Mouse (Mus musculus): ENCODE measurements around the gene Scn5a.

Scn5a gene

DNA sequence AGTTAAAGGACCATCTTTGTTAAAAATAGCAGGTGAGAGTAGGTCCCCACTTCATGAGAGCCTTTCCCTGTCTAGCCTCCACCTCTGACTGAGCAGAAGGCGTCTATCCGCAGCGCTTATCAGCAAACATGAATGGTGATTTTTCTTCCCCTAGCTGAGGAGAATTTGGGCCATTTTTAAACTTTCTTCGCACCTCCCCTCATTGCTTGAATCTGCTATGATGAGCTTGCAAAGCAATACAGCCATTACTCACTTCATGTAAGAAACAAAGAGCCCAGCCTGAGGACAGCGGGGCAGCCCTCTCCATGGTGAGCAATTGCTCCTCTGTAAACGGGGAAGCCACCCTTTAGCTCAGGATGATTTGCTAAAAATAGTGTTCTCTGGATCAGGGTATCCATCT, 14.0 kb downstream of the Scn5a start:
- no peak for DNase-seq (ENCODE audit: low spot score)

DNA sequence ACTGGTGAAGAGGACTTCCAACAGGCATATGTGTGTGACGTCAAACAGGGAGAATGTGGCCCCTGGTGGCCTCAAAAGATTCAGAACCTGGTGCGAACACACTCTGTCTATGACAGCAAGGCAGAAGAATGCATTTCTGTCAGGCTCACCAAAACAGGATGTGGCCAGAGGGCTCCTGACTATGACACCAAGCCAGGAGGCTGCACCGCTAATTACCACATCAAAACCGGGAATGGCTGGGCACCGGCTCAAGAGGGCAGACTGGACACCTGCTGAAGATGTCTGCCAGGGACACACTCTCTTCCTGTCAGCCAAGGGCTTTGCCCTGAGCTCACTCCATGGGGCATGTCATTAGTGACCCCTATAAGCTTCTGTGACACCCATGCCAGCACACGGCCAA, 15.2 kb downstream of the Scn5a start:
- no peak for DNase-seq (ENCODE audit: low spot score)

DNA sequence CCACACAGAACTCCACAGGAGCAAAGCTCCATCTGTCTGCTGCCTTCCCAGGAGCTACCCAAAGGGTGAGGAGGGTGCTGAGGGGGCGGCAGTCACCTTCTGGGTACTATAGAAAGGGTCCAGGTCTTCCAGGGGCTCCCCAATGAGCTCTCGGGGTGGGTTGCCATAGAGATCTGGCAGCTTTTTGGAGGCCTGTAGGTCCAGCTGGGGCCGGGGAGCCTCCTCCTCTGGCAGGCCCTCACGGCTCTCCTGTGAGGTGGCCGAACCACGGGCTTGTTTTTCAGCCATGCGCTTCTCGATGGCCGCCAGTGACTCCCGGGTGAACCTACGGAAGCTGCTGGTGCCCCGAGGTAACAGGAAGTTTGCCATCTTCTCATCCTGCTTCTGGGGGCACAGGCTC, 16.6 kb downstream of the Scn5a start:
- no peak for DNase-seq (ENCODE audit: low spot score)

DNA sequence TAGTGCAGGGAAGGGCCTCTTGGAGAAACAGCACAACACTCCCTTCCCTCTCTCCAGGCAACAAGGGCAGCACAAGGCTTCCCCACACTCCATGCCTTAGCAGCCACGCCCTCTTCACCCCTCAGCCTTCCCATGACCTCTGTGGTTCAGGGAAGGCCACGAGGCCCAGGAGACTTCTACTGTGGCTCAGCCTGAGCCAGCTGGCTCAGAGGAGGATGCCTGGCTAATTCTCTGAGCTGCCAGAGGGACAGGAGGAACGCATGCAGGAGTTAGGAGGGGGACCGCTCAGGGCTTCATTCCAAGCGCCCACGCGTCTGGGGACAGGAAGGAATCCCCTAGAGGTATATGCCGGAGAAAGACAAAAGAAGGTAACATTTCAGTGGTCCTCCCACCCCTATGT, 17.1 kb downstream of the Scn5a start:
- no peak for DNase-seq (ENCODE audit: low spot score)

DNA sequence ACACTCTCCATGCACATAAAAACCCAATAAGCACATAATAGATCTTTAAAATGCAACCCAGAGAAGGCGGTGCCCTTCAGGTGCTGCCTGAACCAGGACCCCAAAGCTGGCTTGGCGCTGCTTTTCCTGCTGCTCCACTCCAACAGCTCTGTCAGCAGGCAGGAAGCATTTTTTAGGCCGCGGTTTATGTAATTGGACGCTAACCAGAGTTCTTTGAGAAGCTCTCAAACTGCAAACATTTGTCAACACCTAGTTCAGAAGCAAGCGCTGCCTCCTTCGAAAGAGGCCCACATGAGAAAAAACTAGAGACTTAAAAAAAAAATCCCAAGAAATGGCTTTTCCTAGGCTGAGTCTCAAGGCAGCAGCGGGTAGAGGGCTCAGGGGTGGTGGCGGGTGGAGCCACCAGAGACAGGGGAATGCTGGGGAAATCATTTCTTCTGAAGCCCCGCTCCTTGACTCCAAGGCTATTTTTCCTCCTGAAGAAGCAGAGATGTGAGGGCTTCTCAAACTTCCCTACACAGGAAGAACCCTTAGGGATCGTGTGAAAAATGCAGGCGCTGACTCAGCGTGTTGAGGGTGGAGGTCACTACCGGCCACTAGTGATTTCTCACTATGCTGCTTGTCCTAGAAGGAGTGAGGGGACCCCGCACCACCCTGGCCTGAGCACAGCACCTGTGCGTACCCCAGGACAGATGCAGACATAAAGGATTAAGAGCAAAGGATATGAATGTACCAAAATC, 19.1 kb downstream of the Scn5a start:
- no peak for DNase-seq (ENCODE audit: low spot score)

DNA sequence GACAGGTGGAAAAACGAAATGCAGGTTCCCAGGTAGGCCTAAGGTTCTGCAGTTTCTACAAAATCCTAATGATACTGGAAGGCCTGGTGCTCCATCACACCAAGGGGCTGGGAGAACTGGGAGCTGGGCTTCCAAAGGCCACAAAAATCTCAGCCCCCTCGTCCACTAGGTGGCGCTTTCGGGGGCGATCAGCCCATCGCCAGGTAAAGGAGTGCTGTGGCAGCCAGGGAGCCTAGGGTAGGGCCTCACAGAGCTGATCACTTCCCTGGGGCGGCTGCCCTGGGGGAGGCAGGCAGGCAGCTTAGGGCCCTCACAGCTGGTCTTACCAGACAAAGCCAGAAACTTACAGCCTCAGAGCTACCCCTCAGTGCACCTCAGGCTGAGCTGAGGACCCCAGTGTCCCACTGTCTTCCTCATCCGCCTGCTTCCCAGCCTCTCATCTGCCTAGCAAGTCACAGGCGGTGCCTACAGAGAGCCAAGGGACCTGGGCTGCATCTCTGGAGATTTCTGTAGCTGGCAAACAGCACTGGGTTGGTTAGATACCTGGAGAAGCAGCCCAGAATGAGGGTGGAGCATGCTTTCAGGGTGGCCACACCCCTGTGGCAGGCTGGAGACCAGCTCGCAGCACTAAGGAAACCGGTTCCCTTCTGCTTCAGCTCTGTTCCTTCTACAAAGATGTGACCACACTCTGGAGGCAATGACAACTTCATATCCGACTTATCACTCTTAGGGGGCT, 20.5 kb downstream of the Scn5a start:
- DNase-seq (ENCODE audit: low spot score): peak; percentile 28

DNA sequence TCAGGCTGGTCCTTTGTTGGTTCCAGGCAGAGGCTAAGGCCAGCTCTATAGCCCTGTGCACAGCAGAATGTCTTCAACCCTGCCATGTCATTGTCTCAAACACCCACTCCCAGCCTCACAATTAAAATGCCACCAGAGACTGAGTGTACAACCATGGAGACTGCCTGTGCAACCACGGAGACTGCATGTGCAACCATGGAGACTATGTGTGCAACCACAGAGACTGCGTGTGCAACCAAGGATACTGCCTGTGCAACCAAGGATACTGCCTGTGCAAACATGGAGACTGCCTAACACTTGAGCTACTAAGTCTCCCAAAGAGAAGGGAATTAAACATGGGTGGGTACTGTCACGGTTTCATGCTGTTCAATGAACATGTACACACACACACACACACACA, 22.8 kb downstream of the Scn5a start:
- DNase-seq (ENCODE audit: low spot score): no peak

DNA sequence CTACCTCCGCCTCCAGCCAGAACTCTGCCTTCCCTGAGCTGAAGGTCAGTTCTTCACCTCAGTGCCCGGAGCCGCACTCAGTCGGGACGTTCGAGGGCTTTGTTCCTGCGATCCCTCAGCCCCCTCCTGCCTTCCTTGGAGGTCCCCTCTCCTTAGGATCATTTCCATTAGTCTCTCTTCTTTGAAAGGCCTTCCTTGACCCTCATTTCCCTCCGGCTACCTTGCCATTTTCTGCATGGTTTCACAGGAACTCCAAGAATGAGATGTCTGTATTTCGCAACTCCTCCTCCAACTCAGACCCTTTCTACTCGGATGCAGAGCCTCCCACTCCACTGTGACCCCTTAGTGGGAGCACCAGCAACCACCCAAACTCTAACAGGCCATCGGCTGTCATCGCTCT, 31.3 kb downstream of the Scn5a start:
- DNase-seq (ENCODE audit: low spot score): no peak

DNA sequence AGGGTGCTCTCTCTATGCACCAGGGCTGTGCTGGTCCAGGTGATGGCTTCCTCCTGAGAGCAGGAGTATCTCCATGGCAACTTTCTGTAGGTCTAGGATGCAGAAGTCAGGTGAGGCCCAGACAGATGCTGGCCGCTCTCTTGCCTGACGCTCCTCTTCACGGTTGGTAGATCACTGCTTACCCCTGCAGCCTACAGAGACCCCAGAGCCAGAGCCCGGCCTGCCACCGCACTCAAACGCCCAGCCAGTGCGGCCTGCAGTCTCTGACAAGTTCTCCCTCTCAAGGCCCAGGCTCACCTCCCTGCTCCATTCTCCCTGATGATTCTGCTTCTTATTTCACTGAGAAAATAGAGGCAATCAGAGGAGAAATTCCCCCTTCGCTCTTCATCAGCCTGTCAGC, 31.7 kb downstream of the Scn5a start:
- no peak for DNase-seq (ENCODE audit: low spot score)

DNA sequence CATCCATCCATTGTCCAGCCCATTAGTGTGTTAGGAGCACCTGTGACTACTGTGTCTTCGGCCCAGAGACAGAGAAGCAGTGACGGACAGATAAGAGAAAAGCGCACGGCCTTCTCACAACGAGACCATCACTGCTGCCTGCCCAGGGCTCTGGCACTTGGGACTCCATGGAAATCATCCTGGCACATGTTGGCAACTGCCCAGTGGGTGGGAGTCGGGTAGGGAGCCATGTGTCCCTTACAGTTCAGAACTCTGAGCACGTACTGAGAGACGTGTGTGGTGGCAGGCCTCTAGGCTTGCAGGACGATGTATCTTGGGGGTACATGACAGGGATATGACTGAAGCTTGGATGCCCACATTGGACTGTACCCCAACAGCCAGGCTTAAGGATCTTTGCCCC, 38.1 kb downstream of the Scn5a start:
- no peak for DNase-seq (ENCODE audit: low spot score)

DNA sequence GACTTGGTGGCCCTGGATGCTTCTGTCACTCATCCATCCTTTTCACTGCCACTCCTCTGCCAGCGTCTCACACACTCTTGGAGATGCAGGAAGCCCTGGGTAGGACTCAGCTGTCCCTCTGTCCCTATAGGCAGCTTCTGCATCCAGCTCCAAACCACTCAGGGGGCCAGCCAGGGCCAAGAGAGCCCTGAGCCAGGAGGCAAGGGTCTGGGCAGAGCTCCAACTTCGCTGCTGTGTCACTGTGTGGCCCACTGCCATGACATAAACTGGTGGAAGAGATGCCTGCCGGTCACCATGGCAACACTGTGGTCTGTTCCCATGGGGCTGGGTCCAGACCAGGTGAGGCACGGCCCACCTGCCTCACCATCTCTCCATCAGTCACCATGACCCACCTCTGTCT, 41.0 kb downstream of the Scn5a start:
- no peak for DNase-seq (ENCODE audit: low spot score)

DNA sequence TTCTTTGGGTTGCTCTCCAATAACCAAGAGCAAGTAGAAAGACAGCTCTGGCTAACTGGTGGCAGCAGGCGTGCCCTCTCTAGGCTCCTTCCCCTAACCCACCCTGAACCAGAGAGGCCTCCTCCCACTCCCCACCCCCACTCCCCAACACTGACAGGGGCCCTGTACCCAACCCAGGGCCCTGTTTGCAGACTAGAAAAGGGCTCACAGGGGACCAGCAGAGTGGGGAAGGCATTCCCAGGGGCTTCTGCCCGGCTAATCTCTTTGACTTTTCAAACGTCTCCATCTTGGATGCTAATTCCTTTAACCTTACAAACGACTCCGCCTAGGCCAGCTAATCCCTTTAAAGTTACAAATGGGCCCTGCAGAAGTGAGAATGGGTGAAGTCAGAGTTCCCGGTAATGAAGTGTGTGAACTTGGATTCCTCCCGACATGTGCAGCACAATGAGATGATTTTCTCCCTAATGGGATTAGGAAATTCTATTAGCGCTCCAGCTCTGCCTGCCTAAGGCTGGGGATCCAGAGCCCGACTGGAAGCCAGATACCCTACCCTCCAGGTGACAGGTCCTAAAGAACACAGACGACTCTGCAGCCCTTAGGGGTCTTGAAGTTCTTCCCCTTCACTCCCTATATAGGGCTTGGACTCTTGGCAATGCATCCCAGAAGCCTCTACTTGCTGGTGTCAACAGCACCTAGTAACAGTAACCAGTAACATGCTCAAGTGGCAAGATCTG, 47.0 kb downstream of the Scn5a start:
- no peak for DNase-seq (ENCODE audit: low spot score)

DNA sequence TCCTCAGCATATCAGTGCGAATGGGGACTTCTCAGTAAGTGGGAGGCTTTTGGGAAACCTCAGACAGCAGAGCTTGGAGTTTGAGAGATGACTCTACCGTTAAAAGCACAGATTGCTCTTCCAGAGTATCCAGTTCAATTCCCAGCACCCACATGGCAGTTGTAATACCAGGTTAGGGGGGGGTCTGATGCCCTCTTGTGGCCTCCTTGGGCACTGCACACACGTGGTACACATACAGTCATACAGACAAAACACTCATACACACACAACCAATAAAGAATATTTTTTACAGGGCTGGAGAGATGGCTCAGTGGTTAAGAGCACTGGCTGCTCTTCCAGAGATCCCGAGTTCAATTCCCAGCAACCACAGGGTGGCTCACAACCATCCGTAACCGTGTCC, 54.3 kb downstream of the Scn5a start:
- no peak for DNase-seq (ENCODE audit: low spot score)

DNA sequence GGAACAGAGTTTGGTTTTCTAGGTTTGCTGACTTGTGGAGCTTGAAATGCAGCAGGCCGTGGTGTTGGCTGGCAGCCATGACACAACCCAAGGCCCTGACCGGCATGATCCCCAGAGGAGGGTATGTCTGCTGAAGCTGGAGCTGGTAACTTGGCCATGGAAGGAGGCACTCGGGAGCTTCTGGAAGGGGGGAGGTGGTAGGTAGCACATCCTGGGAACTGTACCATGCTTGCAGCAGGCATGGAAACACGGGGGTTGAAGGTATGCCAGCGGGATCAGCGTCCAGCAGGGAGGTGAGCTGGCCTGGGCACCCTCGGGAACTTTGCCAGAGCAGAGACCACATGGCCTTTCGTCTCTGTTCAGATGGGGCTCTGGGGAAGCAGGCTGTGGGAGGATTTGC, 55.5 kb downstream of the Scn5a start:
- peak; percentile 7 for DNase-seq (ENCODE audit: low spot score)

DNA sequence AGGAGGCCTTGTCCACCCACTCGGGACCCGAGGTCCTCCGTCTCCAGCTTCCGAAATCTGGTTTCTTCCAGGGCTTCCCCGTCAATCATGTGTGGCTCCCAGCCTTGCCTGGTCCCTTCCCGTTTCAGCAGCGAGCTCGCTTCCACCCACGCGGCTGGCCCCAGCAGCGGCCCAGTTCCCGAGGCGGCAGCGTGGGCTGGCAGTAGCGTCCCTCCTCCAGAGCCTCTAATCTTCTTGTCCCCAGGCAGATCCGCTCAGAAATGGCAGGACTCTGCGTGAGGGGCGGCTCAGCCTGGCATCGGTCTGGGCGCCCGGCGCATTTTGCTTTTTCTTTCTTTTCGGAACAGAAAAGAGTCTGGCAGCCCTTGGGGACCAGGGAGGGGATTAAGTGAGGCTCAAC, 59.7 kb downstream of the Scn5a start:
- DNase-seq (ENCODE audit: low spot score): no peak

DNA sequence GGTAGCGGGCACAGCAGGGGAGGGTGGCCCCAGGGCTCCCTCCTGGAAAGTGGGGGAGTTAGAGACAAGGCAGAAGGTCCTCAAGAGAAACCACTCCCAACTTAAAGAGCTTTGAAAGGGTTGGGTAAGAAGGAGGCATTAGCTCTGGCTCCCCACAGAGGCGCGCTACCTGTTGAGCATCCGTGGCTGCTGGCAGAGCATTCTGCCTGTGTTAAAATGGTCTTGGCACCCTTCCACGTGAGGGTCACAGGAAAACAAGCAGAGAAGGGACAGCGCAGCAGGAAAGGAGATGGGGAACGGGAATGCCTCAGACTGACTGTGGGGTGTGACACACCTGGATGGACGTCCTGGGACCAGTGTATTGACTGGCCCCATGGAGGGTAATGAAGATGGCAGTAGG, 60.6 kb downstream of the Scn5a start:
- DNase-seq (ENCODE audit: low spot score): no peak

DNA sequence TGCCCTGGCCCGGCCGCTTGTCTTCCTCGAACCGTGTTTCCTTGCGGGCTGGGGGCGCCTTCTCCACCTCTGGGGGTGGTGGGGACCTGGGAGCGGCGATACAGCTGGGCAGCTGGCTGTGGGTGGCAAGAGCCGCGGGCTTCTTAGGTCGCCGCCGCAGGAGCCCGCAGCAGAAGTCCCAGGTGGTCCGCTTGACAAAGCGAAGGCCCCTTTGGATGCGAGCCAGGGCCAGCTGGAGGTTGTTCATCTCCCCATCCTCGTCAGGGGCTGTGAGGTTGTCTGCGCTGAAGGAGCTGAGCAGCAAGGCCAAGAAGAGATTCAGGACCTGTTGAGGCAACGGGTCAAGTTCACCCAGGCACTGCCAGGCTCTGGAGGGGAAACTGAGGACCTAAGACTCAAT, 61.3 kb downstream of the Scn5a start:
- no peak for DNase-seq (ENCODE audit: low spot score)

DNA sequence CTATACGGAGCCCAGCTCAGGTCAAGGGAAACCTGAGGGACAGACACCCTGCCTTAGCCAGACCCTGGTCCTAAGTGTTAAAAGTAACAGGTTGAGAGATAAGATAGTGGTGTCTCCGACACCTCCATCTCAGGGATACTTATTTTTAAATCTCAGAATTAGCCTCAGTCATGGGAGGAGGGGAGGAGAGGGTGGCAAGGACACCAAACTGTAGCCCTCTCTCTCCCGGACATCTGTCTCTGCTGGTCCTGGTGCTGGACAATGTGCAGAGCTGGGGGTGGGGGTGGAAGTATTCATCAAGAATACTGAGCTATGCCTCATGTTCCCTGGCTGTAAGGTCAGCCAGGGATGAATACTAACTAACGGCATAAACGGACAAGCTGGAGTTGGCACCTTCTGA, 62.0 kb downstream of the Scn5a start:
- no peak for DNase-seq (ENCODE audit: low spot score)

DNA sequence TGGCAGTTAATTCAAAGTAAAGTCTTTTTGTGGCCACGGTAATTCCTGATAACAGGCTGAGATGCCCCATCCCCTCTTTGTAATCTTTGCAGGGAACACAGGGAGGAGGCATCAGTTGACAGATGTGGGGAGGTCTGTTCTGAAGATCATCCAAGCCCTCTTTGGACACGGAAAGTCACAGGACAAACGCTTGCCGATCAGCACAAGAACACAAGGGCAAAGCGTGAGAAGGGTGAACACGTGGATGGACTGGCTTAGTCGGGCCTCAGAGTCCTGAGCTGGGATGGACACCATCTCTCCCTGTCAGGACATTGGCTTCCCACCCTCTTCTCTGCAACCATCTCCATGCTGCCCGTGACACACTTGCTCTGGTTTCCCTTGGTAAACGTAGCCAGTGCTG, 63.4 kb downstream of the Scn5a start:
- DNase-seq (ENCODE audit: low spot score): no peak

DNA sequence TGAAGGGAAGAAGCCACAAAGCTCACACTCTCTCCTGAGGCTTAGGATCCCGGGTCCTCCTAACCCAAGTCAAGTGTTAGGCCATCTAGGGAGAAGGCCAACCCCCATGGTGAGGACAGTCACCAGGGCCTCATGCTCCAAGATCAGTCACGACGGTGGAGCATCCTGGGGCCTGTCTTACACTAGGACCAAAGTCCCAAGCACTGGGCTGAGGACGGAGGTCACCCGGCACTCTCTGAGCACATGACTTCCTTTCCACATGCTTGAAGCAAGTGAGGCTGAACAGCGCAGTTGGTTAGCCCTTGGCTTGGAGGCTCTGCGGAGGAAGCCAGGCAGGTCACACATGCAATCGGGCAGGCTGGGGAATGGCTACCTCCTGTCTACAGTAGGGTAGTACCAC, 63.8 kb downstream of the Scn5a start:
- DNase-seq (ENCODE audit: low spot score): no peak

DNA sequence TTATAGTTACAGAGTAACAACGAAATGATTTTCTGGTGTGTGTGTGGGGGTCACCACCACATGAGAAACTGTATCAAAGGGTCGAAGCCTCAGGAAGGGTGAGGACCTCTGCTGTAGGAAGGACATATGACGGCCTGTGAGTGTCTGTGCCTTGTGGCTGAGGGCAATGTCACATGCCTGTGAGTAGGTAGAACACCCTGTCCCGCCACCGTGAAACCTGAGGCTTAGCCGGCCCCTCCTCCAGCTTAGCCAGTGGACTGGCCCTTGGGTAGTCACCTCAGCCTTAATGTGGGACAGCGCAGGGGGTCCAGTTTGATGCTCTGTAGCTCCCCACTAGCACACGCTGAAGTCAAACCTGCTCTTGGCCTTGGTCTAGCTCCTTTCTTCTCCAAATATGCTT, 65.0 kb downstream of the Scn5a start:
- DNase-seq (ENCODE audit: low spot score): no peak

DNA sequence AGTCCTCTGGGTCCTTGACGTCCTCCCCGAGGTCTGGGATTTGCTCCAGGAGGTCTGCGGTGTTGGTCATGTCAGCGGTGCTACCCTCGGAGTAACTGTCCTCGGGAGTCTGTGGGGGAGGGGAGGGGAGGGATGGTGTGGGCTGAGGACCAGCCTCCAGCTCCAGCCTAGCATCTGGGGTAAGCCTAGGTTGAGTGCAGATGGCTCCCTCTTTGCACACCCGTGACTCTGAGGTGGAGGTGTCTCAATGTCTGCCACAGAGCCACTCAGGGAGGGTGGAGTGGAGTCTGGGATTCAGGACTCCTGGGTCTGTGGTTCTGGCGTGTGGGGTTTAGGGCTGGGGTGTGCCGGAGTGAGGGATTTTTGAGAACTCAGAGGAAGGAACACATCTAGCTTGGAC, 65.8 kb downstream of the Scn5a start:
- DNase-seq (ENCODE audit: low spot score): no peak

DNA sequence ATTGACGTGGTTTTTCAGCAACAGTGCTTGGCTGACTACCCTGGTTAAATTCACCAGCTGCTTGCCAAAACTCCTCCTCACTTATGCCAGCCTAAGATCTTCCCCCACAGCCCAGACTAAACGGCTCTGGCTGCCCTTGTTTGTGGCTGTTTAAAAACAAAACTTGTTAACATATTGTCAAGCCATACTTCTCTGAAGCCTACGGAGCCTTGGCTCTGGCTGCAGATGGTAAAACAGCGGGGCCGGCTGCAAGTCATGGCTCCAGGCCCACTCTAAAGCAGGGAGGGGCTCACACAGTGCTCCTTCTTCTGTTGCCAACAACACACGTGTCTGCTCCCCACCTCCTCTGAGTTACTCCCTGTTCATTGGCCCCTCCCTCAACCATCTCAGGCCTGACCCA, 67.9 kb downstream of the Scn5a start:
- DNase-seq (ENCODE audit: low spot score): no peak

Measured in ovary, postnatal 14 days (tissue).